Mouse (Mus musculus): Measurements from ENCODE around the gene Tcaf1. TPM values are rescaled to one million over a fixed set of nuclear protein-coding genes. Genes with fewer than 3 reads are reported as not detected.

The Tcaf1 gene
- polyA plus RNA-seq (2015; fragmentation: Nextera tagmentation; extraction: Ambion mirVana), result 3.8 and 4.7 TPM in 2 replicates

DNA sequence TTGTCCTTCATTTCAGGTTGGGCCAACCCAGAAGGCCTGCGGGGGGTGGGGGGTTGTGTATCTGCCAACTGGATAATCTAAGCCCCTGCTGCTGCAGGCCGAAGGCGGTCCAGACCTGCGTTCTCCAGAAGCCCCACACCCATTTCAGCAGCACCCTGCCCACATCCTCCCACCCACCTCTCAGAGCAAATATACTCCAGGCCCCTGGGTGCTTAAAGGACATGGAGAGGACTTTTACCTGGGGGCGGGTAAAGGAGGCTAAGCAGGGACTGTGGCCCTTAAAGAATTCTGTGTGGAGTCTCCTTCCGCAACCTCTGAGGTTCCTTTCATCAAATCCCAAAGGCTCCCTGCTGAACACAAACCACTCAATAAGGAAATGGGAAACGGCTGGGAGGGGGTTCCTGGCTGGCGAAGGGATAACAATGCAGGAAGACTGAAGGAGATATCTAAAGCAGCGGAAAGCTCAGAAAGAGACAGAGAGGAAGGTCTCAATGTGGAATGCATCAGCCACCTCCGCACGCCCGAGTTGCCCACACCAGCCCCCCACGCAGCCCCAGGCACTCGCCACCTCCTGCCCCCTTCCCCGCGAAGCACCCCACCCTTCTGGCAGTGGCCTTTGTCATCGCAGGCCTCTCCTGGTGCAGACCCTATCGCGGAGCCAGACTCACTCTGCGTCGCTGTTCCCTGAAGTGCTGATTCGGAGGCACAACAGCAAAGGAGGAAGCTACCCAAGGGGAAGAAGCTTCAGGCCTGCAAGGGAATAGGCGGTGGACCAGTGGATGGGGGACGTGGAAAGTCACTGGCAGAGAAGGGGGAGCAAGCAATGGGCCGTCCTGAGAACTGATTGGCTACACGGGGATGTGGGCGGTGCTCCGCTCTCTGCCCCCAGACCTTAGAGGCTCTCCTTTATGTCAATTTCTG is at the start of gene Tcaf1:
Gene Tcaf1, minus strand, starts transcription at position 798 of the 921 bp plus-strand sequence.
- H3K36me3 ChIP-seq (replicated peaks; ENCODE audit: insufficient read depth, low read length), result no peaks in the 10 kb centered on the region
- peak within 1 kb of the TSS; percentile 49 for H3K4me2 ChIP-seq (ENCODE audit: low read depth, low read length)
- H3K27me3 ChIP-seq (ENCODE audit: insufficient read depth, low read length), result no peaks in the 10 kb centered on the region
- H3K27ac ChIP-seq (ENCODE audit: low read depth), result no peak within 1 kb of the TSS
- peak; percentile 33 for DNase-seq
- no peak within 1 kb of the TSS; the same call in 1 of the 2 replicates for H3K9ac ChIP-seq (replicated peaks)
- TF ChIP-seq CTCF (IDR thresholded peaks at IDR 0.05; ENCODE audit: low read depth) (no peak), EP300 (IDR thresholded peaks at IDR 0.05; ENCODE audit: low read depth) (no peak)
- ATAC-seq, result peak; percentile 56
- H3K4me1 ChIP-seq (ENCODE audit: insufficient read depth), result no peaks in the 10 kb centered on the region
- peak within 1 kb of the TSS; percentile 22 for H3K4me3 ChIP-seq (ENCODE audit: low read depth, low read length)
- WGBS (ENCODE audit: insufficient replicate concordance), result 18% methylated on average over 28 of the region's 28 CpGs
- H3K9me3 ChIP-seq (ENCODE audit: low read length), result no peaks in the 10 kb centered on the region

DNA sequence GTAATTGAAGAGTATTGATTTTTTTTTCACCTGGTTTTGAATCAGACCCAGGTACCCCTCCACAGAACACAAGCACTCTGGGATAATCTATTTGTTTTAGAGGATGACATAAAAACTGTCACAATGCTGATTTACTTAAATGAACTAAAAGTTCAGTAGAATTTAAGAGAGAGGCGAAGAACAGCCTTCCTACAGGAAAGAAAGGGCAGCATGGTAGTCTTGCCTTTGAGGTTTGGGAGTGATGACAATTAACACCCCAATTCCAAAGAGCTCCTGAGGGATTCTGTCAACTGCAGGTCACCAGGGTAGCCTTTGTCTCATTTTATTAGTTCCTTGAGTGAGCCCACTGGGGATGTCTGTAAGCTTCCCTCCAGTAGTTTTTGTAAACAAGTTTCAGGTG is 46.2 kb upstream of the Tcaf1 start, which contains the start of gene Olfr38:
Gene Olfr38, plus strand, starts transcription at position 301 of the 400 bp plus-strand sequence.
- H3K27ac ChIP-seq (ENCODE audit: low read depth), result no peak within 1 kb of the TSS
- H3K4me3 ChIP-seq (ENCODE audit: low read depth, low read length), result no peak within 1 kb of the TSS
- no peak within 1 kb of the TSS for H3K4me2 ChIP-seq (ENCODE audit: low read depth, low read length)
- WGBS (ENCODE audit: insufficient replicate concordance), result 62% methylated on average over 1 of the region's 1 CpGs
- no peak for ATAC-seq
- no peak for DNase-seq
- no peak for TF ChIP-seq EP300 (IDR thresholded peaks at IDR 0.05; ENCODE audit: low read depth)
- no peak for TF ChIP-seq CTCF (IDR thresholded peaks at IDR 0.05; ENCODE audit: low read depth)
- no peak within 1 kb of the TSS for H3K9ac ChIP-seq (replicated peaks)
- H3K9me3 ChIP-seq (ENCODE audit: low read length), result no peaks in the 10 kb centered on the region
- H3K27me3 ChIP-seq (ENCODE audit: insufficient read depth, low read length), result no peaks in the 10 kb centered on the region
- no peaks in the 10 kb centered on the region for H3K36me3 ChIP-seq (replicated peaks; ENCODE audit: insufficient read depth, low read length)
- no peaks in the 10 kb centered on the region for H3K4me1 ChIP-seq (ENCODE audit: insufficient read depth)

DNA sequence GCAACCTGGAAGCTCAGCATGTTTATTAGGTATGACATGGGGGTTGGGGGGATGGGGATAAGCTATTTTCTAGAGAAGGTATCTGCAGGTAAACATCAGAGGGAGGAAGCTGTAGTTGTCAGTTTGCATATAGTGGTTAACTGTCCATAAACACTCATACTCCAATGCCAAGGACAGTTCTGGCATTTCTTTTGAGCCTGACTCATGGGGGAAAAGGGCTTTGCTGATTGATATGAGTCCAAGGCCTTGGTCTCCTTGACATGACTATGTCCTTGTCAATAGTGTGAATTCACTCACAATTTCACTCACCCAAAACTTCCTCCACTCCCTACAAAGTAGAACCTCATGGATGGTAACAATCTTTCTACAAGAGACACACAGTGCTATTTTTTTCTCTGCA is 38.0 kb upstream of the Tcaf1 start:
- no peak overlapping the region for H3K27ac ChIP-seq (ENCODE audit: low read depth)
- no peaks in the 10 kb centered on the region for H3K4me1 ChIP-seq (ENCODE audit: insufficient read depth)
- no peak for TF ChIP-seq CTCF (IDR thresholded peaks at IDR 0.05; ENCODE audit: low read depth)
- H3K4me2 ChIP-seq (ENCODE audit: low read depth, low read length), result no peak overlapping the region
- no peaks in the 10 kb centered on the region for H3K9me3 ChIP-seq (ENCODE audit: low read length)
- no peak overlapping the region for H3K4me3 ChIP-seq (ENCODE audit: low read depth, low read length)
- H3K36me3 ChIP-seq (replicated peaks; ENCODE audit: insufficient read depth, low read length), result no peaks in the 10 kb centered on the region
- no peak overlapping the region for H3K9ac ChIP-seq (replicated peaks)
- ATAC-seq, result no peak
- no peaks in the 10 kb centered on the region for H3K27me3 ChIP-seq (ENCODE audit: insufficient read depth, low read length)
- no peak for DNase-seq

DNA sequence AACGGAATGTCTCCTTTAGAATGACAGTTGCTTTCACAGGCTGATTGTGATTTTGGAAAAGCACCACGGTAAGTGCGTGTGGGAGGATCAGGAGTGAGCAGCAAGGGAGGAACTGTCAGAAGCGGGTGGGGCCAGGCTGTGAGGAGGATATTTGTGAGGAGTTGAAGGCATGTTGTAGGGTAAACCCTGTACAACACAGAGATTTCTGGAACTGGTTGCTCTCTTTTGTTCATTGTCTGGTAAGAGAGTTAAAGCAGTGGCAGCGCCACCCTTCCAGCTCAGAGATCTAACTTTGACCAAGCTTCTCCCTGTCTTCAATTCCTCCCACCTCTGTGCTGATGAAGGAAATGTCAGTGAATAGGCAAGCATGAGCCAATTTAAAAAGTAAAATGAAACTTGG is 32.4 kb upstream of the Tcaf1 start:
- no peak overlapping the region for H3K4me3 ChIP-seq (ENCODE audit: low read depth, low read length)
- H3K27me3 ChIP-seq (ENCODE audit: insufficient read depth, low read length), result no peaks in the 10 kb centered on the region
- no peaks in the 10 kb centered on the region for H3K4me1 ChIP-seq (ENCODE audit: insufficient read depth)
- DNase-seq (no peak), ATAC-seq (no peak)
- WGBS (ENCODE audit: insufficient replicate concordance), result 70% methylated on average over 5 of the region's 5 CpGs
- no peak overlapping the region for H3K4me2 ChIP-seq (ENCODE audit: low read depth, low read length)
- no peak overlapping the region for H3K27ac ChIP-seq (ENCODE audit: low read depth)
- TF ChIP-seq CTCF (IDR thresholded peaks at IDR 0.05; ENCODE audit: low read depth) (no peak), EP300 (IDR thresholded peaks at IDR 0.05; ENCODE audit: low read depth) (no peak)
- no peaks in the 10 kb centered on the region for H3K9me3 ChIP-seq (ENCODE audit: low read length)
- no peaks in the 10 kb centered on the region for H3K36me3 ChIP-seq (replicated peaks; ENCODE audit: insufficient read depth, low read length)
- H3K9ac ChIP-seq (replicated peaks), result no peak overlapping the region

DNA sequence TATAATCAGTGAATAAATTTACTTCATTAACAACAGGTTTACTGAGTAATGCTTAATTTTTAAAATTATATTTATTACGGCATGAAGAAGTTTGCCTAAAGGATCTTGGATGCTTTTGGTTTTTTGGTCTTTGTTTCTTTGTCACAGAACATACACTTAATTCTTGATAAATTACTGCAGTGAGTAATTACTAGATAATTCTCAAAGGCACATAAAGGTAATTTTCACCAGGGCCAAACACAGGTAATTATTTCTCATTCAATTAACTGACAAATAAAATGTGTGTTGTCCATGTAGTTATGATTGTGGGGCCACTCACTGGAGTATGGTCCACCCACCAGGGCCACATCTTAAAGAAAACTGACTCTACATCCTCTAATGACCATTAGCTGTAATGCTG is 29.2 kb upstream of the Tcaf1 start, which contains the start of gene Olfr453:
Gene Olfr453, plus strand, starts transcription at position 301 of the 400 bp plus-strand sequence.
- WGBS (ENCODE audit: insufficient replicate concordance), result 83% methylated on average over 1 of the region's 1 CpGs
- Histone ChIP-seq H3K4me3 (ENCODE audit: low read depth, low read length) (no peak within 1 kb of the TSS), H3K9me3 (ENCODE audit: low read length) (no peaks in the 10 kb centered on the region), H3K4me2 (ENCODE audit: low read depth, low read length) (no peak within 1 kb of the TSS), H3K36me3 (replicated peaks; ENCODE audit: insufficient read depth, low read length) (no peaks in the 10 kb centered on the region), H3K4me1 (ENCODE audit: insufficient read depth) (no peaks in the 10 kb centered on the region), H3K27ac (ENCODE audit: low read depth) (no peak within 1 kb of the TSS), H3K9ac (replicated peaks) (no peak within 1 kb of the TSS), H3K27me3 (ENCODE audit: insufficient read depth, low read length) (no peaks in the 10 kb centered on the region)
- no peak for DNase-seq
- ATAC-seq, result no peak
- TF ChIP-seq CTCF (IDR thresholded peaks at IDR 0.05; ENCODE audit: low read depth) (no peak), EP300 (IDR thresholded peaks at IDR 0.05; ENCODE audit: low read depth) (no peak)

DNA sequence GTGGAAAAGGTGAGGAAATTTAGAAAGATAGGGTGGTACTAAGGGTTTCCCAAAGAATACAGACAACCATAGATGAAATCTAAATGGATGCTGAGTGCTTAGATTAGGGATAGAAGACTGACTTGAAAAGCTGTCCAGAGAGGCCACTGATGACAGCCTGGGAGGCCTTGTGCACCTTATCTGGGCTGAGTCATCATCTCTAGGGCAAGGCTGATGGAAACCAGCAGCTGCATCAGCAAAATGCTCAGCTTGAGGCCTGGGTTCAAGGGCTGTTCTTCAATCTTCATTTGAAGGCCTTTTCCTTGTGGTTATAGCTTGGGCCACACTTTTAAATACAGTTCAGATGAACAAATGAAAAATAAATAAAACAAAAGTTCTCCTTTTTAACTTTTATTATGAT is 8.1 kb upstream of the Tcaf1 start:
- no peak overlapping the region for H3K4me2 ChIP-seq (ENCODE audit: low read depth, low read length)
- no peaks in the 10 kb centered on the region for H3K9me3 ChIP-seq (ENCODE audit: low read length)
- H3K4me3 ChIP-seq (ENCODE audit: low read depth, low read length), result no peak overlapping the region
- no peak overlapping the region for H3K27ac ChIP-seq (ENCODE audit: low read depth)
- TF ChIP-seq EP300 (IDR thresholded peaks at IDR 0.05; ENCODE audit: low read depth), result no peak
- TF ChIP-seq CTCF (IDR thresholded peaks at IDR 0.05; ENCODE audit: low read depth), result no peak
- no peak overlapping the region for H3K9ac ChIP-seq (replicated peaks)
- DNase-seq, result no peak
- ATAC-seq, result no peak
- no peaks in the 10 kb centered on the region for H3K27me3 ChIP-seq (ENCODE audit: insufficient read depth, low read length)
- no peaks in the 10 kb centered on the region for H3K36me3 ChIP-seq (replicated peaks; ENCODE audit: insufficient read depth, low read length)
- H3K4me1 ChIP-seq (ENCODE audit: insufficient read depth), result no peaks in the 10 kb centered on the region

All from liver, postnatal 0 days (tissue).